Mouse (Mus musculus) urinary bladder, adult 2 months (tissue): Measurements from ENCODE around the gene Ext2. TPM values are rescaled to one million over a fixed set of nuclear protein-coding genes. Genes with fewer than 3 reads are reported as not detected.

Experiments used
- DNase-seq: peaks from one replicate; pipeline ENCODE4 v3.0.0; 2022; ENCODE audit warnings: low spot score
- polyA plus RNA-seq: library from polyadenylated mRNA; depleted of rRNA; stranded (reverse); fragments of >200 nt; gene quantifications from 2 replicates; pipeline ENCODE4 v1.2.3, GENCODE M21; 2012

The Ext2 gene
- polyA plus RNA-seq, 1 experiment = 35.4 TPM

DNA sequence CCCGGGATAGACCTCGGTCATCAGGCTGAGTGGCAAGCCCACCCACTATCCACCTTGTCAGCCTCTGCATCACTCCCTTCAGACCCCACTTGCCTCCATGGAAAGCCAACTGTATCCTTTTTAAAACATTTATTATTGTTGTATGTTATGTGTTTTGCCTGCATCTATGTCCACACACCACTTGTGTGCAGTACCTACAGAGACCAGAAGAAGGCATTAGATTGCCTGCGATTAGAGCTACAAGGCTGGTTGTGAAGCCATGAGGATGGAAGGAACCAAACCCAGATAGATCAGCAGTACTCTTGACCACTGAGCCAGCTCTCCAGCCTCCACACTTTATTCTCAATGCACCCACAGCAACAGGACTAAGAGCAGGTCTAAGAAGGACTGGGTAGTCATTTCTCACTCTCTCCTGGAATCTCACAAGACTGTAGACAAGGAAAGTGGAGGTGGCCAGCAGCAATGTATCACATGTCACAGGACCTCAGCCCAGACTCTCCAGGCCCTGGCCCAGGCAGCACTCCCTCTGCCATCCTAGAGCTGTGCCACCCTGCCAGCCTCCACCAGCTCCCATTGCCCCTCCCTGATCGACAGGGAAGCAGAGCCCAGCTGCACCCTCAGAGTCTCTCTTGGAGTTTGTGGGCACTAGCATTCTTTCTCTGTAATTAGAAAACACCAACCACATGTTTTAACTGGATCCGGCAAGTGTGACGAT lies 15.7 kb downstream of the Ext2 start:
- no peak for DNase-seq

DNA sequence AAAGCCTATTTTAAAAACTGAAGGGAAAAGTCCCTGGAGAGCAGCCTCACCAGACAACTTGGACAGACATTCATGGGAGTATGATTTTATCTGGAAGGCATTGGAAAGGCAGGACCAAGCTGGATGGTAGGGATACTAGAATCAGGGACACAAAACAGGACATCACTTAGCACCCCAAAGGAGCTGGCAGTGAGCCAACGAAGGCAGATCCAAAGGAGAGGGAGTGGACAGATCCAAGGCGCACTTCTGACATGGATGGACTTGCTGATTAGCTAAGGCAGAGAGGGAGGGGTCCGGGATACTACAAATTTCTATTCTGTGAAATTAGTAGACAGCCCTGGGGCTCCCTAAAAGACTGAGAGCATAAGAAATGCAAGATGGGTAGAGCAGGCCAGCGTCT lies 16.8 kb downstream of the Ext2 start:
- no peak for DNase-seq

DNA sequence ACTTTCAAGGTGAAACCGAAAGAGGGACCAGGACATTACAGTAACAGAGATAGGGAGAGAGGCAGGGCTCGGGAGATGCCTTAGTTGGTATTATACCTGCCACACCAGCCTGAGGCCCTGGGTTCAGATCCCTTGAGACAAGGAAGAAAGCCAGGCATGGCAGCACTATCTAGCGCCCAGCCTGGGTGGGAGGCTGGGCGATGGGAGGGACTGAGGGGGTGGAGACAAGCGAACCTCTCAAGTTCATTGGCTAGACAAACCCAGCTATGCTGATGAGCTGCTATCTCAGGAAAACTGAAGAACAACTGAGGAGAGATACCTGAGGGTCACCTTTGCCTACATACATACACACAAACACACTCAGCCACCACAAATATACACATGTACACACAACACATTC lies 17.3 kb downstream of the Ext2 start:
- no peak for DNase-seq

DNA sequence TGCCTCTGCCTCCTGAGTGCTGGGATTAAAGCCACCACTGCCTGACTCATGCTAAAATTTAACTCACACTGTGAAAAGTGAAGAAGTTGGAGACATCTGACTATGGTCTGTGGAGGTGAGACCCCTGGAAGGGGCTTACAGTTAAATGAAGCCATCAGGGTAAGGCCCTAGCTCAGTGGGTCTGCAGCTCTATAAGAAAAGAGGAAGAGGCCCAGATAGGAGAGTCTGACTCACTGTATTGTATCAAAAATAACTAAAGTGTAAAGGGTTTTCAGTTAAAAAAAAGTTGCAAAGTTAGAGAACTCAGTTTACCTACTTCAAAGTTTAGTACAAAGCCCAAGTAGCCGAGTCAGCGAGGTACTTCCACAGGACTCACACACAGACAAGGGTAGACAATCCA lies 19.4 kb downstream of the Ext2 start:
- DNase-seq = no peak

DNA sequence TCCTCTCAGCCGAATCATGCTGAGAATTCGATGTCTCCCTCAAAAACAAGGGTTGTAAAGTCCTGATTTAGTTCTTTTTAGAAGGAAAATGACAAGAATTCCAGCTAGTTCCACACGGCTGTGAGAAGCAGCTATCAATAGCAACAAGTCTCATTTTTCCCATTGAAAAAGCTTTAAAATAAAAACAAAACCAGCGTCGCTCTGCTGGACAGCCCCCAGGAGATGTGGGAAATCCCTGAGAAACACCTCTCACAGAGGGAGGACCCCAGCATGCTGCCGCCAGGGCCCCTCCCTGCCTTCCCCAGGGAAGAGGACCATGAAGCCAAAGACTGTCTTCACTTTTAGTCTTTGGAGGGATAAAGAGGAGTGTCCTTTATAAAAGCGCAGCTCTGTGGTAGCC lies 21.3 kb downstream of the Ext2 start:
- no peak for DNase-seq

DNA sequence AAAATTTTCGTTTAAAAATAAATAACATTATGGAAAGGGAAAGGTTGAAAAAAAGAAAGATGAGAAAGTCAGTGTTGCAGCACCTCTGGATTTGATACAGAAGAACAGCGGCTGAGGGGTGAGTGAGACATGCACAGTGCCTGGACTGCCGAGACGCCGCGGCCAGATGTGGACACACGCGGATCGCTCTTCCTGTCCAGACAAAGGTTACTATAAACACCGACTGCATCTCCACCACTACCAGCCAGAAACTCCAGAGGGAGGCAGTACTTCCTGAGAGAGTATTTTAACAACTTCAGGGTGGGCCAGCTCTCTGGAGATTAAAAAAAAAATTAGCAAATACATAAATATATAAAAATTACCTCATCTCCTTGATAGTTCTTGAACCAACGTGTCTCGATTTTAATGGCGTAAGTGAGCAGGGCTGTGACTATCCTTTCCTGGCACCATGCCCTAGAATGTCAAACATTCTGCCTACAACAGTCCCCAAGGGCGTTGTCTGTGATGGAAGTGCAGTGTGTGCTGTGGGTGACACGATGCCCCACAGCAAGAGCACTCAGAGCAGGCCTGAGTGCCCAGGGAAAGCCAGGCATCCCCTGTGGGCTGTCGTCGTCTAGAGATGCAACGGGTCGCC lies 25.1 kb downstream of the Ext2 start:
- DNase-seq = no peak

DNA sequence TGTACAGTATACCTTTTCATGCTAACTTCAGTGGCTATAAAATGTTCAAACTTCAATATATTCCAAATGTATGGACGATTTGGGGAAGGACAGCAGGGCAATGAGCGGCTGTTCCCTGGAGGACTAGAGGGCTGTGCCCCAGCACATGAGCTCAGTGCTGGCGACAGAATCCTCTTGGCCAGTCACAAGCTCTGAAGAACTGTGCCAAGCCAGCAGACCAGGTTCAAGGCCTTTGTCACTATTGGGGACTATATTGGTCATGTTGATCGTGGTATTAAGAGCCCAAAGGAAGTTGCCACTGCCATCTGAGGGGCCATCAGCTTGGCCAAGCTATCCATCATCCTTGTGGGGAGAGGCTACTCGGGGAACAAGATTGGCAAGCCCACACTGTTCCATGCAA lies 28.0 kb downstream of the Ext2 start:
- no peak for DNase-seq

DNA sequence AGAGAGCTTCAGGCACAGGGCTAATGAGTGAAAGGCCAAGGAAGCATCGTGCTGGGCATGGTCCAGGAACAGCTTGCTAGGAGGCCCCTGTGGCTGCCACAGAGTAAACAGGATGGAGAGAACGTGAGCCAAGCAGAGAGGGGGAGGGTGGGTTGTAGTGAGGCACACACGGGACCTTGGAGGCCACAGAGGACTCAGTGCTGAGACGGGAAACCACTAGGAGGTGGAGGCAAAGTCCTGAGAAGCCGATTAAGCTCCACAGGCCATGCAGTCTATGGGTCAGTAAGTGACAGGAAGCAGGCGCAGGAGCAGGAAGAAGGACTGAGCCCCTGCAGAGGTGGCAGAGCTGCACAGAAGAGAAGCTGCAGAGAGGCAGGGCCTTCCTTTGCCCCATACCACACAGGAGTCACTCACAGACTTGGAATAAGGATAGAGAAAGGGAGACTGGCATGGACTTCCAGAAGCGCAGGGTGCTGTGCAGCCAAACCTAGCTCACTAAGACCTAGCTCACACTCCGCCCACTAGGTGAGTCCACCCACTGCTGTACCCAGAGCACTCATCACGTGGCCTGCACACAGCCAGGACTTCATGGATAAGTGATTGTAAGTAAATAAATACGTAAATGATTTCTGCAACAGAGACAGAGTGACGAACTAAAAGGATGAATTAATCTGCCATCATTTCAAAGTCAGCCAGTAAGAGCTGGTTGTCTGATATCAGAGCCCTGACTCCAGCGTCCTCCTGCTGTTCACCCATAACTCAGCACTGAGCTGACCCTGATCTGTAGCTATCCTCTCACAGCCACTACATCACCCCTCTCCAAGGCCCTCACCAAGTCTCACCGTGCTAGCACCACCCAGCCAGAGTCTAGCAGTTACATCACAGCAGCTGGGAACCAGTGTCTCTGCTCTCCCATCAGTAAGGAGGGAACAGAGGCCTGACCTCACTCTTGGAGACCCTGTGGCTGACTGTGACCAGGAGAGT lies 30.6 kb downstream of the Ext2 start:
- DNase-seq = no peak

DNA sequence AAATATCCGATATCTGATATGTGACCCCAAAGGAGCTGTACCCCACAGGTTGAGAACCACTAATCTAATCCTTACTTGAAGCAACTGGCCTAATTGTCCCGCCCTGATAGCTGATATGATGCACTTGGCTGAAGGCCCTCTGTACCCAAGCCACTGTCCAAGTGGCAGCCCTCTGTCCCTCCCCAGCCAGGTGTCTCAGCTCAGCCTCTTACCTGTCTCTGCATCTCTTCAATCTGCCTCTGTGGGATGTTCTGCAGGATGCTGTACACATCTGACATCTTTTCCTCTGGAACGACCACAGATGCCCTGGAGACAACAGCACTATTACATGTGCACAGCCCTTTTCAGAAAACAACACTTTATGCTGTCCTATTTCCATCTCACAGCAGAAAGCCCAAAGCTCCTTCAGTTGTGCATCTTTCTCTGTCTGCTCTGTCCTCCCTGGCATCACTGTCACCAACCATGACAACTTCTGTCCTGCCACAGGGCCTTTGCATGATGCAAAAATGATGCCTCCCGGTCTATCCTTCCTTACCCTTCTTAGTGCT lies 31.5 kb downstream of the Ext2 start:
- no peak for DNase-seq

DNA sequence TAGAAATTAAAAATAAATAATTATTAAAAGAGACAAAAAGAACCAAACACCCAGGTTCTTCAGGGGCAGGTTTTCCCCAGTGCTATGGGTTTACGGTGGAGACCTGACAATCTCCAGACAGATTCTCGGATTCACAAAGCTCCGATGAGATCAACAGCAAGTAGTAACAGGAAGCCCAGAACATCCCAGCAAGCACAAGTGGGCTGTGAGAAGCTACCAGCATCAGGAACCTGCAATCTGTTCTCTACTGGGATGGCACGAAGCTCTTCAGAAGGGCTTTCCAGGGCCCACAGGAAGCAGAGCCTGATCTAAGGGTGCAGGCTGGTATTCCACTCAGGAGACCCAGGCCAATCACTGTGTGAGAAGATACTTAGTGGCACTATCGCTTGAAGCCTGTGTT lies 33.8 kb downstream of the Ext2 start:
- no peak for DNase-seq

DNA sequence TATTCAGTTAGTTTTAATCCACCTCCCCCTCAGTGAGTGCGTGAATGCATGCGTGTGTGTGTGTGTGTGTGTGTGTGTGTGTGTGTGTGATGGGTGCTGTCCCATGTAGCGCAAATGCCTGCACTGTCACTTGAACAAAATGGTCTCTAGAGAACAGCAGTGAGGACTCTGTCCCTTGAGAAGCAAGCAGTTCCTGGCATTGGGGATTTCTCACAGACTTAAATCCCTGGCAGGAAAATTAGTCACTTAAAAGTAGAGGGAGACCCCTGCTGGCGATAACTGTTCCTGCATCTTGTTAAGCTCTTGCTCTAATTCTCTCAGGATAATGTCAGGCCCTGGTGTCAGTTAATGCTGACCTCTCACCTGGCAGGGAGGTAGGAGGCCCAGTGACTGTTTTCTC lies 36.2 kb downstream of the Ext2 start:
- DNase-seq = no peak

DNA sequence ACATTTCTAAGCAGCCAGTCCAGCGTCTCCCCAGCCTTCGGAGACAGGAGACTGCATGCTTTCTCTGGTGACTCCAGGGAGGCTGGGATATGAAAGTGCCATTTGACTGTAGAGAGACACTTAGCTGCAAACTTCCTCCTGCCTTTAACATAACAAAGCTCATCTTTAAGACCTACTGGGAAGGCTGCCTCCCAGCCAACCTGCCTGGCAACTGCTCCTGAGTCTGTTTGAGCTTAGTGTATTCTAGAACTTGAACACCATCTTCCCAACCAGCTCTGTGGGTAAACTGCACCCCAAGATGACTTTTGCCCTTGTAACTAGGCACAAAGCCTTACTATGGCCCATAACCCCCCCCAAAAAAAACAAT lies 37.0 kb downstream of the Ext2 start:
- DNase-seq = no peak

DNA sequence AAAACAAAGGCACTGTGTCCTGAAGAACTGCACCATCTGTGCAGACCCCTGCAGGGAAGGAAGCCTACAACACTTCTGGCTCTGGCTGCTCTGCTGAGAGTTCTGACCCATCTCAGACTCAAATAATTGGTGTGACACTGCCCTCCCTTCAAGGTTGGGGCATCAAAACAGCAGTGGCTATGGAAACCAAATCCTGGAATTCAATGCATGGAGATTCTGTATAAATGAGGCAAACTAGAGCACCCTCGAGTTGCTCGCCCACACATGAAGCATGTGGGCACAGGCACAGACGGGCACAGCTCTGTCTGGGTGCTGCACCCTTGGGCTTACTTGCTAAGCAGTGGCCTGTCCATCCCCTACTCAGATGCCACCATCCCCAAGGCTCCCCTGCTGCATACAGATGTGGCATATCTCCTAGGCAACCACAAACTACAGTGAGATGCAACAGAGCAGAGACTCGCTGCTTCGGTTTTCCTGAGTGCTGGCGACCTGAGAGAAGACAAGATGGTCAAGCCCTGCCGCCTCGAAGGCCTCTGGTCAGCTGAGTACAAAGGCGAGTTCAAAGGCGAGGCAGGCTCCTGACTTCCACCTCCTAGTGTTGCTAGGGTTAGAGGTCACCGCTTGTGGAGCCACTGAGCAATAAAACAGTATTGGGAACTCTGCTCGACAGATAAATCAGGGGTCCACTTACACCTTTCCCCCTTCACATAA lies 37.5 kb downstream of the Ext2 start:
- DNase-seq = no peak

DNA sequence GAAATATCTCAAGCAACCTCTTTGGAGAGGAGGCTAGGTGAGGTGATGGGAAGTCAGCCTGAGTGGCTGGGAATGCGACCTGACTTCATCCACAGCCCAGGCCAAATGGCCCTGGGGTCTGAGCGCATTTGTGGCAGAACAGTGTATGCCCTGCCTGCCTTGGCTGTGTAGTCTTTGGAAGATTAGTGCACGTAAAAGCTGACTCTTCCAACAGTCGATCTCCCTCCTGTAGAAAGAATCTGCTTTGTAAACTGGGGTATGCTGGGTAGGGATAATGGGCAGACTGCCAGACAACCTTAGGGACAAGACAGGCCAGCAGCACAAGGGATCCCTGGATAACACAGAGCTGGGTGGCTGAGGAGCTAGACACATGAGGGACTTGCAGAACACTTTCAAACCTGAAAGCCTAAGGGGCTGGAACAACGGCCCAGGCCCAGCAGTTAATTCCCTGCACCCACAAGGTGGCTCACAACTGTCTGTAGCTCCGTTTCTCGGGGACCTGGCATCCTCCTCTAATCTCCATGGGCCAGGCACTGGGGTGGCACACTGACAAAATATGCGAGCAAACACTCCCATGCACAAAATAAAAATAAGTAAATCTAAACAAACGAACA lies 38.3 kb downstream of the Ext2 start:
- DNase-seq = no peak

DNA sequence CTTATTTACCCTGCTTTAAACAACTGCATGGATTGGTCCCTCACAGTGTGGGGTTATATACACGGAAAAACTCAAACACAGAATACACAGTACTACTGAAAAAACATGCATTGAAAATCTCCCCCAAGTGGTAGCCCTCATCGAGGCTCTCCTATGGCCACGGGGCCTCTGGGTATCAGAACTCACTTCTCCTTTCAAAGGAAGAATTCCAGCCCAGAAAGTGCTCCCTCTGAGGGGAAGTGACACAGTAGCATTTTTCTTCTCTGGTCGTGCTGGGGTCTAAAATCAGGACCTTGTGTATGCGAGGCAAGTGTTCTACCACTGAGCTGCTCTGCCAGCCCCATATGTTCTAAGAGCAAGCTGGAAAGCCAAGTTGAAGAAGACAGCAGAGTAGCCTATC lies 39.7 kb downstream of the Ext2 start:
- DNase-seq = no peak

DNA sequence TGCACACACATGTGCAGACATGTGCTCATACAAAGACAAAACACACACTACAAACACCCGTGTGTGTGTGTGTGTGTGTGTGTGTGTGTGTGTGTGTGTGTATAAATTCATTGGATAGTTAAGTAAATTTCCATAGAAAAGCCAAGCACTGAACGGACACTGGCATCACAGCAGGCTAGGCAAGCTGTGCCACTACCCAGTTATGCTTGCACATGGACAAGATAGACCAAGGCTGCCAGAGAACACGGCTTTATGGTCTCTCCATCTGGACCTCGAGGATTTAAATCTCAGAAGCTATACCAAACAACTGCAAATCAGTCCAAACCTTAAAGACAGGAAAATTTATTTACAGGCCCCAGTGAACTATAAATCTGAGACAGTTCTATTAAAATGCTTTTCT lies 40.2 kb downstream of the Ext2 start:
- DNase-seq = no peak

DNA sequence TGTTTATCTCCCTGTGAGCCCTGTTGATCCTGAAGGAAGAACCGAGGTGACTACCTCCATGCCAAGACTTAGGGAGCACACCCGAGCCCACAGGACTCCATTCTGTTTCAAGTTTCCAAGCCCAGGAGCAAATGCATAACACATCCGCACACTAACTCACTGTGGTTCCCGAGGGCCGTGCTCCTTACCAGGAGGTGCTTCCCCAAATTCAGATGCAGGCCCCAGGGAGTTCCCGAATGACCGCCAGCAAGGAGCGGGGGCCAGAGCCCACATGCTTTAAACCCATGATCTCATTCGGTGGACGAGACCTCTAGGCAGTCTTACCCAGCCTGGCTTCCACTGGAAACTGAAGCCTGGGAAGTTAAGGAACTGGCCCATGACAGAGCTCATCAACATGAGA lies 41.8 kb downstream of the Ext2 start:
- no peak for DNase-seq

DNA sequence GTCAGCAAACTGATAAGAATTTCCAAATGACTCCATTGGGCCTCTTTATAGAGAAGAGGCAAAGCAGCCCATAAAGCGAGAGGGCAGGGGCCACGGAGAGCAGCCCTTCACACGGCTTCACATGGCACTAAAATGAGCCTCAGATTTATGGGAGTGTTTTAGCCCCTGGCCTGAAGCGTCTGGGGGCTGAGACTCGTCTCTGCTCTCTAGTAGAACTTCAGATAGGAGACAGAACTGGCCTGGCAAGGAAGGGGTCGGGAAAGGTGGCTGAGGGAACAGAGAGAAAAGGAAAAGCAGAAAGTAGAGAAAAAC lies 42.5 kb downstream of the Ext2 start:
- no peak for DNase-seq

DNA sequence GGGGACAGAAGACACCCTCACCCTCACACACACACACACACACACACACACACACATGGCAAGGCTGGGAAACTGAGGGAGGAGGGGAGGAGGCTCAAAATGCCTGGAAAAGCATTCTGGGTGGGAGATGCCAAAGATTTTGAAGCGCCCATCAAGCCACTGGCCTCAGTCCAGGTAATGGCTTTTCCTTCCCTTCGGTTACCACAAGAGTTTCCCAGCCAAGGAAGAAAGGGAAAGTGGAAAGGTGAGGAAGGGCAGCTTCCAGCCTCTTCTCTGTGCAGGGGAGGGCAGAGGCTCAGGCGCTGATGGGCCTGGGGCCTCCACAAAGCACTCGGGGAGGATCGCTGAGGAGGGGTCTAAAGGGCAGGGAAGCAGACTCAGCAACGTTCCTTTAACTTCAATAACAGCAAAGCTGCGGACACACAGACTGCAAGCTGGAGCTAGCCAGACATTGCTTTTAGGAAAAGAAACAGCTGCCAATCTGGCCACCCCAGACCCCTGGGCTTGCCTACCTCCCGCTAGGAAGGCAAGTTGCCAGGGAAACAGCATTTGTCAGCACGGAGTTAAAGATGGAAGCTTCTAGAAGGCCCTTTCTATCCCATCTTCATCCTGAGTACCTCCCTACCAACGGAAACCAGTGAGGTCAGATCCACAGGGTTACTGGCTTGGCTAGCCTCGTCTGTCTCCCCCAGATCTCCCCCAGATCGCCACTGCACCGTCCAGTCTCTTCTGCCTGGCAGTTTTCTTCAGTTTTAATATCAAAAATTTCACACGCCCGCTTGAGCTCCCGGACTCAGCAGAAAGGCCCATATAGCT lies 43.1 kb downstream of the Ext2 start:
- DNase-seq = no peak

DNA sequence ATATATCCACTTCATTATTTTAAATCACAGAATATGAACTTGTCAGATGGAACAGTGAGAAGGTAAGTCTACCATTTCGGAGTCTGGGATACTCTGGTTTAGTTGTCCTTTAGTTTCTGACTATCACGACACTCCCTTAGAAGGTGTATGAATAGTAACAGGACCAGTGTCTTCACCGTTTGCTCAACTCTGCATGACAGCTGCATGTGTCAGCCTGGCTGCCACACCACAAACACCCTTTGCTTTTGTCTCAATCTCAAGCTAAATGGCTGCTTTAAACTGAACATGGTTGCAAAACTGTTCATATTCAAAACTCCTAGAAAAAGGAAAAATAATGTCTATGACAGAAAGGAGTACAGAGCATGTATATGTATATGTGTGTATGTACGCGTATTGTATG lies 43.8 kb downstream of the Ext2 start:
- no peak for DNase-seq

DNA sequence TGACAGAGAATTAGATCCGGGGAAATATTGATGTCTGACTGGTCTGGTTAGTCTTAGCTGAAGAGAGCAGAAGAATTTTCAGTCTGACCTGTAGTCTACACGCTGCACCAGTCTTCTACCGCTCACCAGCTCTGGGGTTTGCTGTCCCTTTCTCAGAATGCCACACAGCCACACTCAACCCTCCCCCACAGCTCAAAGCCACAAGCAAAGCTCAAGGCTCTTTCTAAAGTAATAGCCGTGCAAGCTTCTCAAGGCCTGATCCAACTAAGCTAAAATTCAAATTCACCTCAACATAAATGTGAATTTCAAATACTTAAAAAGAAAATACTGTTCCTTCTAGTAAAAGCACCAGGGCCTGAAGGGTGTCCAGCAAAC lies 45.3 kb downstream of the Ext2 start:
- no peak for DNase-seq
